Mouse (Mus musculus): ENCODE results near the gene Uts2b. TPM values are rescaled to one million over a fixed set of nuclear protein-coding genes. Genes with fewer than 3 reads are reported as not detected.

The Uts2b gene
- polyA plus RNA-seq, 1 experiment: not detected

DNA sequence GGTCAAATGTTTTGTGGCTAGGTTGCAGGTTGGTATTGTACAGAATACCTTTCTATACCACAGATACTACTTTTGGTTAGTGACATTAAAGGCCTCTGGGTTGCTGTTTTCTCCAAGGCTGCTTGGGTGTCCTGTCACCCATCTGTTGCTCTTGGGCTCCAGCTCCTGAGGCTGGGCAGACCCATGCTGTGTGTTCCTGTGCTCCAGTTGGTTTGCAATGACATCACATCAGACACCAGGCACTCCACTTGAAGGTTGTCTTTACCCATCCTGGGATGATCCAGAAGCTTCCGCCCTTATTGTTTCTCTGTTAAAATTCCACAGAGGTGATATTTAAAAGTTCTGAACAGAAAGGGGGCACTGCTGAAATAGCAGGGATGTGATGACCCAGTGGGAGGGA is 26.9 kb upstream of the Uts2b start:
- no peaks in the 10 kb centered on the region for H3K27me3 ChIP-seq (replicated peaks; ENCODE audit: control insufficient read depth, insufficient read depth, low read length)
- WGBS: 95% methylated on average over 1 of the region's 1 CpGs
- TF ChIP-seq CTCF (conservative IDR thresholded peaks at IDR 0.05; ENCODE audit: insufficient read depth, insufficient read length, low read depth, low read length) (no peak), POLR2A (IDR thresholded peaks at IDR 0.05; ENCODE audit: low read depth, low read length) (no peak)
- H3K27ac ChIP-seq (ENCODE audit: insufficient read depth, low read depth, low read length): no peak overlapping the region
- DNase-seq: no peak
- H3K36me3 ChIP-seq (ENCODE audit: control insufficient read depth, insufficient read depth, low read length): no peaks in the 10 kb centered on the region
- peaks cover 4% of the 10 kb centered on the region; the same call in 1 of the 2 replicates for H3K4me1 ChIP-seq (ENCODE audit: control insufficient read depth, insufficient read depth, low read length)
- H3K4me3 ChIP-seq (ENCODE audit: insufficient read depth, low read depth, low read length): no peak overlapping the region

DNA sequence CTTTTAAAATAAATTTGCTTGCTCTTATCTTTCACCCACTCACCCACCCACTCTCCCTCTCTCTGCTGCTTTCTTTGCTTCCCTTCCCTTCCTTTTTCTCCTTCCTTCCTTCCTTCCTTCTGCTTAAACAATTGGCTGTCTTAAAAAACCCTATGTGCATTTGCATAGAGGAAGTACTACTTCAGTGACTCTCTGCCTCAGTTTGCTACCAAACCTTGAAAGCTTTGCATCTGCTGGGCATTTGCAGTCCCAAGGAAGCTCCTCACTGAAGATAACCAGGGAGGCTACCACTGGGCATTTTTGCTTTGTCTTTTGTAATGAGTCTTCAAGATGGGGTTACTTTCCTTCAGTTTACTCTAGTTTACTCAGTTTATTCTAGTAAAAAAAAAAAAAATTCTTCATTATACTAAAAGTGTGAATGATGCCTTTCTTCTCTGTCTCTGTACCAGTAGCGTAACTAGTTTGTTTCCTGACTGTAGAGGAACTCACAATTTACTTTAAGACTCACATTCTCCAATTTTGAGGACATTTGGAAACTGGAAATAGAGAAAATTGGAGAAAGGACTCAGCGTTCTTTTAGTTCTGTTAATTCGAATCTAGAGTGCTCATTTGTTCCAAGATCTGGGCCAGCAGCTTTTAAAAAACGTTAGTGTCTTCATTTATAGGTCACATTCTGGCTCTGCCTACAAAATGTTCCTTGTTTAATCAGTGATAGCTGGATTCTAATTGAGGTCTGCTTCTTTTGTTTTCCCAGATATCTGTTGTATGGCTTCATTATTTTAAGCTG is 25.4 kb upstream of the Uts2b start:
- Histone ChIP-seq H3K4me1 (ENCODE audit: control insufficient read depth, insufficient read depth, low read length) (peaks cover 6% of the 10 kb centered on the region; the same call in 1 of the 2 replicates), H3K27ac (ENCODE audit: insufficient read depth, low read depth, low read length) (no peak overlapping the region)
- WGBS: 51% methylated on average over 4 of the region's 4 CpGs

DNA sequence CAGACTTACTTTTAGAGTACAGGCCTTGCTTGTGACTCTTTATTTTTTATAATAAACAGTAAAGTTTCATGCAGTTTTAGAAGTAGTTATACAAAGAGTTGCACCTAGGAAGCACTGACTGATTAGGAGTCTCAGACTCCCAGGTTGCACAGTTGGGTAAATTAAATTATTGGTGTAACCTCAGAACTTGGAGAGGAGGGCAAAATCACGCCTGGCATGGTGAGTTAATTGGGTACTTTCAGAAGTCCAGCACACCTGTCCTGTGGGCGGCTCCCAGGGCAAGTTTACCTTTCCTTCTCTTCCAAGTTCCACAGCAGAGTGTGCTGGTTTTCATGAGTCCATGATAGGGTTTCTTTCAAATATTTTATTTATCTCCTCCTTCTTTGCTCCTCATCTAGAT is 21.8 kb upstream of the Uts2b start:
- Histone ChIP-seq H3K27me3 (replicated peaks; ENCODE audit: control insufficient read depth, insufficient read depth, low read length) (no peaks in the 10 kb centered on the region), H3K4me3 (ENCODE audit: insufficient read depth, low read depth, low read length) (no peak overlapping the region), H3K36me3 (ENCODE audit: control insufficient read depth, insufficient read depth, low read length) (no peaks in the 10 kb centered on the region), H3K27ac (ENCODE audit: insufficient read depth, low read depth, low read length) (no peak overlapping the region), H3K4me1 (ENCODE audit: control insufficient read depth, insufficient read depth, low read length) (peaks cover 17% of the 10 kb centered on the region; the same call in 1 of the 2 replicates)
- WGBS: 62% methylated on average over 2 of the region's 2 CpGs
- DNase-seq: no peak
- TF ChIP-seq POLR2A (IDR thresholded peaks at IDR 0.05; ENCODE audit: low read depth, low read length) (no peak), CTCF (conservative IDR thresholded peaks at IDR 0.05; ENCODE audit: insufficient read depth, insufficient read length, low read depth, low read length) (no peak)

More for the DNA sequence above, 25.4 kb upstream of the Uts2b start:
- no peak overlapping the region for H3K4me3 ChIP-seq (ENCODE audit: insufficient read depth, low read depth, low read length)
- DNase-seq: no peak
- no peaks in the 10 kb centered on the region for H3K27me3 ChIP-seq (replicated peaks; ENCODE audit: control insufficient read depth, insufficient read depth, low read length)
- no peak for TF ChIP-seq CTCF (conservative IDR thresholded peaks at IDR 0.05; ENCODE audit: insufficient read depth, insufficient read length, low read depth, low read length)
- TF ChIP-seq POLR2A (IDR thresholded peaks at IDR 0.05; ENCODE audit: low read depth, low read length): no peak
- no peaks in the 10 kb centered on the region for H3K36me3 ChIP-seq (ENCODE audit: control insufficient read depth, insufficient read depth, low read length)

DNA sequence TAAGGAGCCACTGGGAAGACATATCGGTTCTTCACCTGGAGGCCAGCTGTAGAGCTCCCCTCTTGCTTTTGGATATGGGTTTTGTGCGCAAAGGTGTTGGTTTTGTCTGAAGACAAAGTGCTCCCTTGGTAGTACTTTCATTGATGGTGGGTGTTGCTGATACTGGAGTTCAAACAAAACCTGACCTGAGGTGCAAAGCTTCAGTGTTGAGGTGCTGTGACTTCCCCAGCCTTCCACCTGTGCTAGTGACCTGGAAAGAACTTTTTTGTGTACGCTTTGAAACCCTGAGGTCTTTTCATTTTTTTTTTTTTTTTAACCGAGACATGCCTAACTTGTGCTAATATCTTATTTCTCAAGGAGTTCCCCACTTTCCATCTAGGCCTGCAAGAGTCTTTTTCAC is 20.3 kb upstream of the Uts2b start:
- no peak for DNase-seq
- Histone ChIP-seq H3K4me3 (ENCODE audit: insufficient read depth, low read depth, low read length) (no peak overlapping the region), H3K27me3 (replicated peaks; ENCODE audit: control insufficient read depth, insufficient read depth, low read length) (no peaks in the 10 kb centered on the region), H3K36me3 (ENCODE audit: control insufficient read depth, insufficient read depth, low read length) (no peaks in the 10 kb centered on the region), H3K4me1 (ENCODE audit: control insufficient read depth, insufficient read depth, low read length) (peaks cover 17% of the 10 kb centered on the region; the same call in 1 of the 2 replicates), H3K27ac (ENCODE audit: insufficient read depth, low read depth, low read length) (peak overlapping the region; percentile 68)
- 59% methylated on average over 4 of the region's 4 CpGs for WGBS
- TF ChIP-seq POLR2A (IDR thresholded peaks at IDR 0.05; ENCODE audit: low read depth, low read length) (no peak), CTCF (conservative IDR thresholded peaks at IDR 0.05; ENCODE audit: insufficient read depth, insufficient read length, low read depth, low read length) (no peak)

DNA sequence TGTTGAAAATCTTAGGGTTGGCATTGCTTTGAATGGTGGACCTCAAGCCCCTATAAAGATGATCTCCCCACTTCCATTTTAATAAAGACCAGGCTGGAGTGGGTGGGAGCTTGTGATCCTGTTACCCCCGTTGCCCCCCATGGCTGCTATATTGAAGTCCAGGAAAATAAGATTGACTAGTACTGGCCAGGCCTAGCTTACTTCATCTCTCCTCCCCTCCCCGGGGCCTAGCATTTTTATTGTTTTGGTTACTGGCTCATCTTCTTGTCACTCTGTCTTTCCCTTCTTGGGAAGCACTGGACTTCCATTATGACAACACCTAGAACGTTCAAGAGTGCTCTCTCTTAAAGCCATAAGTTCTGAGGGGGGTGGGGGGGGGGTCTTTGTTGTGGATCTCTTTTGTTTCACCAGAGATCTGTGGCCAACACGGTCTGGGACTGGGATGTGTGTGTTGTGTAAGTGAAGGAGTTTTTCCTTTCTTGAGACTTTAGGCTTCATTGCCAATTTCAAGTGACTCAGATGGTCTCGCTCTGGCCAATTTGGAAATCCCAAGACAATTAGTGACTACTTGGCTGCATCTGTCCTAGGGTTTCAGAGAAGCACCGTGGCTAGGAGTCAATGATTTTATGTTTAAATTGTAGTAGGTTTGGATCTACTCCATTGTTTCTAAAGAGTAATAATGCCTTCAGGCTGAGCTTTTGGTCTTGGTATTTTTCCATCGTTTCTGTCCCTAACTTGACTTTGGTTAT is 19.7 kb upstream of the Uts2b start:
- H3K27ac ChIP-seq (ENCODE audit: insufficient read depth, low read depth, low read length): peak overlapping the region; percentile 99
- no peaks in the 10 kb centered on the region for H3K36me3 ChIP-seq (ENCODE audit: control insufficient read depth, insufficient read depth, low read length)
- TF ChIP-seq POLR2A (IDR thresholded peaks at IDR 0.05; ENCODE audit: low read depth, low read length): no peak
- no peak for TF ChIP-seq CTCF (conservative IDR thresholded peaks at IDR 0.05; ENCODE audit: insufficient read depth, insufficient read length, low read depth, low read length)
- H3K4me3 ChIP-seq (ENCODE audit: insufficient read depth, low read depth, low read length): peak overlapping the region; percentile 100
- no peak for DNase-seq
- WGBS: 14% methylated on average over 7 of the region's 7 CpGs
- H3K4me1 ChIP-seq (ENCODE audit: control insufficient read depth, insufficient read depth, low read length): peaks cover 14% of the 10 kb centered on the region; the same call in 1 of the 2 replicates
- H3K27me3 ChIP-seq (replicated peaks; ENCODE audit: control insufficient read depth, insufficient read depth, low read length): no peaks in the 10 kb centered on the region

DNA sequence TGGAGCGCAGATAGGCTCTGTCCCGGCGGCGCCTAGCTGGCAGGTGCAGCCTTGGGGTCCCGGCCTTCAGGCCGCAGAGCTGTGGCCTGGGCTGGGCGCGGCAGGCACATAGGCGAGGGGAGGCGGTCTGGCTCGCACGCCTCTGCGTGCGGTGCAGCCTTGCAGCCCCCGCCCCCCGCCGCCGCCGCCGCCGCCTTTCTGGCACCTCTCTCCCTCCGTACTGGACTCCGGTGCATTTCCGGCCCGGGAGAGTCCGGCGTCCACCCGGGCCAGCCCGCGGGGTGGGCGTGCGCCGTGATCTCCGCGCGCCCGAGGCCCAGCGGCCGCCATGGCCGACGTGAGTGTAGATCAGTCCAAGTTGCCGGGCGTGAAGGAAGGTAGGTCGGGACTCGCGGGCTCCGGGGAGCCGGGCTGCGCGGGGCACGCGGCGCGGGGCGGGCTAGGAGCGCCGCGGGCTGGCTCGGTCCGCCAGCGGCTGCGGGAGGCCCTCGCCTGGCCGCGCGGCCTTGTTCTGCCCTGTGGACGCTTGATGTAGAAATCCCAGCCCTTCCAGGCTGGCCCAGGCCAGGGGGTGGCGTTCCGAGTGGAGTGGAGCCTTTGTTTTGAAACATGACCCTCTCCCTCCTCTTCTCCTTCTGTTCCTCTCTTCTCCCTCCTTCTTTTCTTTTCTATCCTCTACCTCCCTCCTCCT is 18.9 kb upstream of the Uts2b start, which contains the start of gene Ccdc50:
TSS of gene Ccdc50 (plus strand) at position 109 of the 691 bp plus-strand sequence.
- Histone ChIP-seq H3K4me3 (ENCODE audit: insufficient read depth, low read depth, low read length) (peak within 1 kb of the TSS; percentile 100), H3K27ac (ENCODE audit: insufficient read depth, low read depth, low read length) (peak within 1 kb of the TSS; percentile 99), H3K36me3 (ENCODE audit: control insufficient read depth, insufficient read depth, low read length) (no peaks in the 10 kb centered on the region), H3K4me1 (ENCODE audit: control insufficient read depth, insufficient read depth, low read length) (peaks cover 14% of the 10 kb centered on the region; the same call in 1 of the 2 replicates), H3K27me3 (replicated peaks; ENCODE audit: control insufficient read depth, insufficient read depth, low read length) (no peaks in the 10 kb centered on the region)
- TF ChIP-seq POLR2A (IDR thresholded peaks at IDR 0.05; ENCODE audit: low read depth, low read length) (no peak), CTCF (conservative IDR thresholded peaks at IDR 0.05; ENCODE audit: insufficient read depth, insufficient read length, low read depth, low read length) (no peak)
- peak; percentile 89 for DNase-seq
- WGBS: under 1% methylated on average over 67 of the region's 69 CpGs
